Mouse (Mus musculus): ENCODE data around the gene Ppp1ca.
A peak's percentile ranks its signal among the peaks of the same experiment; 100 is the strongest.

Gene Ppp1ca

DNA sequence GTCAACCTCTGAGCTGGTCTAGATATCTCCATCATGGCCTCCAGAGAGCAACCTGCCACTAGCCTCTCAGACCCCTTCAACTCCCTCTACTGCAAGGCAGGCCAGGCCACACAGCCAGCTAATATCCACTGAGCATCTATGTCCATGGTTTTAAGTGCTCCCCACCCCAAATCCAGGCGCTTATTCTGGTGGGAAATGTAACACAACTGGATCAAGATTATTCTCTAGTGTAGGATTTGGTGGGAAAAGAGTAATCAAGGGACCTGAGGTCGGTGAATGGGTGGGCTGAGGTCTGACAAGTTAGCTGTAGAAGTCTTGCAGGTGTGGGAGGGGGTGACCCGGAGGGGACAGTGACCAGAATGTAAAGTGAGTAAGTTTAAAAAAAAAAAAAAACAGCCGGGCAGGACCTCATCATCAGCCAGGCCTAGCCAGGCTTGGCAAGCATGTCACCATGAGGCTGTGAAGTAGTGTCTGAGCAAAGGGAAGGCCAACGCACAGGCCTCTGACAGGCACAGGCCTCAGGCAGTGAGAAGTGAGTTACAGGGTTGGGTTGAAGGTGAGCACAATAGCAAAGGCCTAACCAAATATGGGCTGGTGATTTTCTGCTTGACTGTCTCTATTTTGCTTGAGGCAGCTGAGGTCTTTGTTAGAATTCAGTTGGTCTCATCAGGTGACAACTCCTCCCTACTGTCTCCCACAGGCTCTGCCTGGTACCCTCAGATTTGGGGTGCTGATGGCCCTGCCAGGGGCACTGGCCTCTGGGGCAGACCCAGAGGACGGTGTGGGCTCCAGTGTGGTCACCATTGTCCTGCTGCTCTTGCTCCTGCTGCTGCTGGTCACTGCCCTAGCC is 36.4 kb upstream of the Ppp1ca start:
- no peak for DNase-seq (ENCODE audit: low read depth)

DNA sequence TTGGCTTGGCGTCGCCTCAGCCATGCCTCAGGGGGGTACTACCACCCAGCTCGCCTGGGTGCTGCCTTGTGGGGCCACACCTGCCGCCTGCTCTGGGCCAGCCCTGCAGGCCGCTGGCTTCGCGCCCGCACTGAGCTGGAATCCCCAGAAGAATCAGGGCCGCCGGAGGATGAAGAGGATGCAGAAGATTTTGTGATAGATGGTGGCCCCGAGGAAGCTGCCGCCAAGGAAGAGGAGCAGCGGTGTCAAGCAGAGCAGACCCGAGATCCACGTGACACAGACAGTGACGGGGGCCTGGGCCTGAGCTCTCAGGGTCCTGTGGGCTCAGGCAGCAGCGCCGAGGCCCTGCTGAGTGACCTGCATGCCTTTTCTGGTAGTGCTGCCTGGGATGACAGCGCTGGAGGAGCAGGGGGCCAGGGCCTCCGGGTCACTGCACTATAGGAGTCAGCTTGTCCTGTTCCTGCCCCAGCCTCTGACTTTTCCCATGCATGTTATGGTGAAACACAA is 35.7 kb upstream of the Ppp1ca start:
- no peak for DNase-seq (ENCODE audit: low read depth)

DNA sequence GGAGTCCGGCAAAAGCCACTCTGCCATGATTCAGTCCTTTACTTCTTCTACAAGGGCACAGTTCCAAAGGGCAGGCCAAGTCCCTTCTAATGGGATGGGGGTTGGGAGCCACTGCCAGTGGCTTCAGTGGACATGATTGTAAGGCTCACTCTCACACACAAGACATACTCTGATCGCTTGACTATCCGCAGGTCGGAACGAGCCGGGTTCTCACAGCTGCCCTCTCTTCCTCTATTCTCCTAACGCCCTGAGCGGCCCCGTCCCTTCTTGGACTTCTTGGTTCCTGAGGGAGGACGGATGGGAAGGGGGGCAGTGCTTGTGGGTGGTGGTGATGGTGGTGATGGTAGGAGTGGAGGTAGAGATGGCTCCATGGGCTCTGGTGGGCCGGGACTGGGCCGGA is 35.1 kb upstream of the Ppp1ca start:
- DNase-seq (ENCODE audit: low read depth): no peak

DNA sequence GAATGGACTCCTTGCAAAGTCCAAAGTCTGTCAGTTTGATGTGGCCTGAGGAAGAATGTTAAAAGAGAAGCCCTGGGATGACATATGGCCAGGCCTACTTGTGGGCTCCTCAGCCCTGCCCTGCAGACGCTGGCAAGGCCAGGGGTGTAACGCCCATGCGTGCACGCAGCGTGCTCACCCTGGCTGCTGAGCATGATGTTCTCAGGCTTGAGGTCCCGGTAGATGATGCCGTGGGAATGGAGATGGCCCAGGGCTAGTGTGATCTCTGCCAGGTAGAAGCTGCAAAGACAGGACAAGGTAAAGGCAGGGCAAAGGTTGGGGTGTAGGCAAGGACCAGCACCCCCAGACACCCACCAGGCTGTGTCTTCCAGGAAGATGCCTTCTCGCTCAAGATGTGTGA is 32.8 kb upstream of the Ppp1ca start:
- no peak for DNase-seq (ENCODE audit: low read depth)

DNA sequence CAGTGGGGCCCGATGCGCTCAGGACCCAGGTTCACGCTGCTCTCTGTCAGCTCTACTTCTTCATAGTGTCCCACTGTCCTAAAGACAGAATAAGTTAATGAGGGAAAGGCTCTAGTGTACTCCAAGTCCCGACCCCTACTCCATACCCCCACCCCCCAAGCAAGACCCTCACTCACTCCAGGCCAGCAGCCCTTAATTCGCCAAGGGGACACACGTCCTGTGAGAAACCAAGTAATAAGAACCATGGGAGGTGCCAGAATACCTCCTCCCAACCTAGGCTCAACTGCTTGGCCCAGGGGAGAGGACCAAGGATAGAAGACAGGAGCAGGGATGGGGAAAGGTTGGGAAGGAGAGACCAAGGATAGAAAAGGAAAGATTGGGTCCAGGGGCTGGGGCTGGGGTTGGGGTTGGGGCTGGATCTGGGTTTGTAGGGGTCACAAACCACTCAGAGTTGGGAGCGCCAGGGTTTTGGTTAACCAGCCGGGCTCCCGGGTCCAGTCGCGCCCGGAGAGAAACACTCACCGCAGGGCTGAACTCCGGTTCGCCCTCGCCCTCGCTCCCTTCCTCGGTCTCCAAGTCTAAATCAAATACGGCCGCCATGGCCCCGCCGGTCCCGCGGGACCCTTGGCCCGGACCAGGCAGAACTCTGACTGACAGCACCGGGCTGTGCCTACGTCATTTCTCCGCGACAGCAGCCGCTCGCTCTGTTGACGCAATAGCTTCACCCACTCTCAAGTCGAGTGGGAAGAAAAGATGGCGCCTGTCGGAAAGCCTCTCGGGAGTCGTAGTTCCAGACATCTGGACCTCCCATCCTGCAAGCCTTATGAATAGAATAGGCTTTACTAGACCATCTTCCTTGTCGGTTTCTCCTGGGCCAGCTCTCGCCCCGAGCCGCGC is 29.0 kb upstream of the Ppp1ca start, which contains the start of gene Rps6kb2:
Gene Rps6kb2 (minus strand): TSS at position 709 of the 897 bp plus-strand sequence.
- peak; percentile 99 for DNase-seq (ENCODE audit: low read depth)

DNA sequence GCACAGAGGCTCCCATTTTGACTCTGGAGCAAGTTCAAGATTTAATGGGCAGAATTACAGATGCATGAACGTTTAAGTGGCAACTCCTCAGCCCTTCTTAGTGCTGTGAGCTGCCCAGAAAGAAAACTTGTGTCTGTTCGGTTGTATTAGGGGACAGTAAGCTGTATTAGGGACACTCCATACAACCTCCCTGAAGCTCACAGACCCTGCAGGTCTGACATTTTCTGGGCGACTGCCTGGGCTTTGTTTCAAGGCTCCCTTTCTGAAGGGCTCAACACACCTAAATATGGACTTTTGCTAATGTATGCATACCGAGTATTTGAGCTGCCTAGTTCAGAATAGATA is 28.4 kb upstream of the Ppp1ca start:
- DNase-seq (ENCODE audit: low read depth): no peak

DNA sequence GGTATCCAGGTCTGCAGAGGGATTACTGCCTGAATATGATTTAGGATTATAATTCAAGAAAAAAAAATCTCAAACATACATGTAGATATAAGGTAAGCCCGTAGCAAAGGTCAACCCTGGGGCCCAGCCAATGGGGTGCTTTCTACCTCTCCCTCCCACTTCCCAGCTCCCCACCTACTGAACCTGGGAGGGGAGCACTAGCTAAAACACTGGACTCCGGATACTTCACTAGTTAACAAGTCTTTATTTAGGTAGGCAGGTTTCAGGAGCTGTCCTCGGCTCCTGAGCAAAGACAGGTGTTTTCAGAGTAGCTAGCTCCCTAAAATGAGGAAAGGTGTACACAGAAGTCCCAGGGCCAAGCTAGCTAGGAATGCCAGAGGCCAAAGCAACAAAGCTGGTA is 27.8 kb upstream of the Ppp1ca start:
- DNase-seq (ENCODE audit: low read depth): no peak

DNA sequence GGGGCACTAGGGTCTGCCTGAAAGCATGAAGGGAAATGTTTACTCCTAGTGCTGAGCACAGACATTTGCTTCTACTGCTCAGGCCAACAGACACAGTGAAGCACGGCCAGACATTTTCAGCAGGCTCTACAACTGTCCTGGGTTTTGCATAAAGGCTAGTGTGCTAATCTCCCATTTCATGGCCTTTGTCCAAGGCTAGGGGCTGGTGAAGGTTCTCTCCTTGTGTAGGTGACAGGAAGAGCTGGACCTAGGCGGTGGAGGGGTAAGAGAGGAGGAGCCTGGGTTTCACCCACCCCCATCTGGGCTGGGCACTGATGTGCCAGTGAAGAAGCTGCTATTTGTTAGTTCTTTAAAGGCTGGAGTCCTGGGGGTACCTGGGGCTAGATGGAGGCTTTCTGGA is 27.1 kb upstream of the Ppp1ca start:
- DNase-seq (ENCODE audit: low read depth): no peak

DNA sequence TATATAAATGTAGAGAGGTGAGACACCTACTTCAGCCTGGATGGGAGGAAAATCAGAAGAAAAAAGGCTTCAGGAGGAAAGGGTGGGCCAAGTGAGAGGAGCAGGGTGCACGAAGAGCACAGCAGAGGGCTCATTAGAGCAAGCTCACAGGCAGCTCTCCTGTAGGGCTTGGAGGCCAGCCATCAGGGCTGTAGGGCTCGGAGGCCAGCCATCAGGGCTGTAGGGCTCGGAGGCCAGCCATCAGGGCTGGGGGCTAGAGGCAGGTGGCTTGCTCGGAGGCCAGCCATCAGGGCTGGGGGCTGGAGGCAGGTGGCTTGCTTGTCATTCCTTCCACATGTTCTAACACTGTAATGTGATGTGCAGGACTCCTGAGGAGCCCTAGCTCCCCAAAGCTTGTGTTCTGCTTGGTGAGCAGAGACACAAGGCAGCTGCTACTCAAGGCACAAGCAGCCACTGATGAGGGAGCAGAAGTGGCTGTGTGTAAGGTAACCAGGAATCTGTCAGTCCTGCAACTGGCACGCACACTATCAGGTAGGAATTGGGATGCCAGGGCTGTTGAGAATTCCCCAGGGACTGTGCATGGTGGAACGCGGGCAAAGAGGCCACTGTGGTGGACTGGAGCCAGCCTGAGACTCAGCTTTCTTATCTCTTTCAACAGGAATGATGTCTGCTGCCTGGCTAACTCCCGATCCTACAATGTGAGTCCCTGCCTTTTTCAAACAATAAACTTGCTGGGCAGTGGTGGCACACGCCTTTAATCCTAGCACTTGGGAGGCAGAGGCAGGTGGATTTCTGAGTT is 25.0 kb upstream of the Ppp1ca start:
- DNase-seq (ENCODE audit: low read depth): no peak

DNA sequence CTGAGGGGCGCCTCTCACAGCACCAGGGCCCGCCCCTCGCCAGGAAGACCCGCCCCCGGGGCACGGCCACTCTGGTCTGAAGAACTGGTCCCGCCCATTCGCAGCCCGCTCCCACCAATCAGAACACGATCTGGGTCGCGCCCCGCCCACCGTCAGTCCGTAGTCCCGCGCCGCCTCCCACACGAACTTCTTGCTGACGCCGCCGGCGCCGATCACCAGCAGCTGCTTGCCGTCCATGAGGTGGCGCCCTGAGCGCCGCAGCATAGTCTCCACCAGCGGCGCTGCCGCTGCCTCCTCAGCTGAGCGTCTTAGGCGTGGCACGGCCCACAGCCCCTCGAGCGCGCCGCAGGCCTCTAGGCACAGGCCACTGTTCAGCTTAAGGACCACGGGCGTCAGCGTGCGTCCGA is 22.5 kb upstream of the Ppp1ca start:
- peak; percentile 100 for DNase-seq (ENCODE audit: low read depth)

DNA sequence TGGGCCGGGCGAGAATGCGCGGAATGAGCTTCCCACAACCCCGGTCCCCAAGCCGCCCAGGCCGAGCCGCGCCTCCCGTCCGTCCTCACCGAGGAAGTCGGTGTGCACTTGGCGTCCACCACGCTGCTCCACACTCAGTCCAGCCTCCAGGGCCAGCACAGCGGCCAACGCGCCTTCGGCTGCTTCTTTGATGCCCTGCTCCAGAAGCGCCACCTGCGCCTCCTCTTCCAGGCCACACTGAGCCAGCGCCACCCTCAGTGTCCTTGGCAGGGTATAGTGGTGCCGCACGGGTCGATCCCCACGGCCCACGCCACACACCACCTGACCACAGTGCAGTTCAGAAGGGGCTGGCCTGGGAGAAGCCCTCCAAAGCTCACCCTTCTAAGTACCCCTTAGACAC is 22.1 kb upstream of the Ppp1ca start:
- DNase-seq (ENCODE audit: low read depth): no peak

DNA sequence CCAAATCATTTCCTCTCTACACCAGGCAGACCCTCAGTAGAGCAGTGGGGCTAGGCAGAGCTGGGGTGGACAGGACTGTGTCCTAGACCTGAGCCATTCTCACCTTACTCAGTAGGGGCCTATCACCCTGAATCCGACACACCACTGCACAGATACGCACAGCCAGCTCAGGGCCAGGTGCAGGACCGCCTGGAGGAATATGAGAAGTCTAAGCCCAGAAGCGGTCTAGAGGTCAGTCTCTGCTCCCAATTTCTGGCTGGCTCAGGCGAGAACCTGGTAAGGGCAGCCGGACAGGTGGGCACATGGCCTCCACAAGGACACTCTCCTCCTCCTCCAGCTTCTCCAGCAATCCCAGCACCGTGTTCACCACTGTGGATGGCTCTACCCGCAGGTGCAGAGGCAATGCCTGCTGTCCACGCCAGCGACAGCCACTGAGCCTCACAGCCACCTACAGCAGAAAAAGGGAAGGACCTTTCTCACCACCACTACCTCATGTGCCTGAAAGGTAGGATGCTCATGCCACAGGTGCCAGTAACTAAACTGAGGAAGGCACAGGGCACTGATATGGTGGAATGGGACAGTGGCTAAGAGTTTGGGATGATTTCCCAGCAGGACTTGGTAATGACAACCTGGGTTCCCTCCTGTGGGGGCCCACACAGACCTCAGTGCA is 21.0 kb upstream of the Ppp1ca start:
- no peak for DNase-seq (ENCODE audit: low read depth)

DNA sequence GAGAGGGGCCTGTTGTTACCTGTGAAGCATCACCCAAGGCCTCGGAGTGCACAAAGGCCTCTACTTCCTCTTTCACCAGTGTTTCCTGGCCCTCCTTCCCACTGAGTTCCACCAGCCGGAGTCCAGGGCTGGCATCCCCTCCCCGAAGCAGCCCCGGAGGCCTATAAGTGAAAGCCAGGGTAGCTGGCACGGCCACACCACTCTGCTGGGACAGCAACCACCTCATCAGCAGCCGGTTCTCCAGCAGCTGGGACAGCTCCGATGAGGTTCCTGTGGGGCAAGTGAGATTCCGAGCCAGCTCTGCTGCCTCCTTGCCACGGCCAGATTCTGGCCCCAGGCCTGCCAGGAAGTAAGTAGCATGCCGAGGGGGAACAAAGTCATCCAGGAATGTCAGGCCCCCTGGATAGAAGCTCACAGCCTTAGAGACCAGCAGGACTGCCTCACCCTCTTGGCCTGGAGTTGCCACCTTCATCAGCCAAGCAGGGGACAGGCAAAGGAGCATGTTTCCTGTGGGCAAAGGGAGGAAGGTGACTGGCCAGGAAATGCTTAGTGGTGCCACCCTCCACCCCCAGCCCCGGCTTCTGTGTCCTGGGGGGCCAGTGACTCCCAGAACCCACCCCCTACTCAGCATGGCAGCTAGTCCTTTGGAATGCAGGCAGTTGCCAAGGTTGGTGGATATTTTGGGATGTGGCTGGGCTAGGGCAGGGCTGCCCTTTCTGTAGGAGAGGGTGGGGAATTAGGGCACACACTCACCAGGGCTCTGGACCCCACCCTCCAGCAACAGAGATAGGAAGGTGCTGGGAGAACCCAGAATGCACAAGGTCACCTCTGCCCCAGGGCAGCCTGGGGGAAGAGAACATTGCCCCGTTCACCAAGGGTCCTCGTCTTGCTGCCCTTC is 20.2 kb upstream of the Ppp1ca start:
- peak; percentile 53 for DNase-seq (ENCODE audit: low read depth)

DNA sequence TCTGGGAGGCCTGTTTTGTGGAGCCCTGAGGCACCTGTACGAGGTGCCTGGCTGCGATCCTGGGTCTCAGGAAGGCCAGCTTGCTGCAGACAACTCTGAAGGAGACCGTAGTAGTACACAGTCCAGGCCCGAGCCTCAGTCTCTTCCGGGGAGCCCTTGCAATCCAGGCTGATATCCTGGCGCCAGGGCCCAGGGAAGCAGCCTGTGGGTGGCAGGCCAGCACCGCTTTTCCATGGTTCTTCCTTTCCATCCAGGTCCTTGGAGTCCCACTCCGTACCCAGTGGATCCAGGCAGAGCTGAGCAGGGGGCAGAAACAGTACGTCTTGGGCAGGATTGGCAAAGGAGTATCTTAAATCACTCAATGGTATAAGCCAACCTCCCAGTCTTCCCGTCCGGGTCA is 18.9 kb upstream of the Ppp1ca start:
- DNase-seq (ENCODE audit: low read depth): no peak

DNA sequence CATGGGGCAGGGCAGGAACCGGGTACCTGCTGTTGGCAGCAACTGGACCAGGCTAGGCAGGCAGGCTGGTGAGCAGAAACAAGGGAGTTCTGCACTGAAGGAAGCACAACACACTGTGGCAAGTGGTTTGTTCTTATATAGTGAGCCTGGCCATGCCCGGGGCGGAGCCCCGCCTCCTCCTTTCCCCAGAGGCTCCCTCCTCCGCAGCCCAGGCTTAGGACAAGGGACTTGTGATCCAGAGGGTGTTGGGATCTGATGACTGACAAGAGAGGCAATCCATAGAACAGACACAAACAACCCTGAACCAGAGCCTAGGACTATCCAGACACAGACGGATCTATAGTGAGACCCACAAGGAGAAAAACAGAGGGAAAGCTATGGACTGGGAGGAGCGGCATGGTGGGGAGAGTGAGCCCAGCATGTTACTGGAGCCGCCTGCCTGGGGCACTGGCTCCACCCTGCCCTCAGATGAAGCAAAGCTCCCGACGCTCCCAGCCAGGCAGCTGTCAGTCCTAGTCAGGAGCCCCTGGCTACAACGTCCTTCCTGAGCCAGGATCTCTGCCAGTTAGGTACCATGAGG is 16.4 kb upstream of the Ppp1ca start, which contains the start of gene Carns1:
Gene Carns1 (minus strand): TSS at position 112 of the 580 bp plus-strand sequence.
- peak; percentile 57 for DNase-seq (ENCODE audit: low read depth)

DNA sequence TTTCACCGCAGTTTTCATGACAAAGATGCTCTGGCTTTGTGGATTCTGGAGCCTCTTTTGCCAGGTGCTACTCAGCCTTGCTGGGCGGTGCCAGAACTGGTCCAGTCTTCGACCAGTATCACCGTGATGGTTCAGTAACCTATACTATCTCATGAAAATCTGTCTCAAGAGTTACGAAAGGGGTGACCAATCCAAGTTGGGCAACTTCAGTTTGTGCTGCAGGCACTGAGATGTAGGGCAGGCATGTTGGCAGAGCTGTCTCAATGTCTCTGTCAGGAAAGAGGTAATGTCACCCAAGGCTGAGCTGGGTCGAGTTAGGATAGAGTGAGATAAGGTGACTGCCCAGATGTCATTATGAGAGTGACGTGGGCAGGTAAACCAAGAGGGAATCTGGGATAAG is 11.5 kb upstream of the Ppp1ca start:
- no peak for DNase-seq (ENCODE audit: low read depth)

DNA sequence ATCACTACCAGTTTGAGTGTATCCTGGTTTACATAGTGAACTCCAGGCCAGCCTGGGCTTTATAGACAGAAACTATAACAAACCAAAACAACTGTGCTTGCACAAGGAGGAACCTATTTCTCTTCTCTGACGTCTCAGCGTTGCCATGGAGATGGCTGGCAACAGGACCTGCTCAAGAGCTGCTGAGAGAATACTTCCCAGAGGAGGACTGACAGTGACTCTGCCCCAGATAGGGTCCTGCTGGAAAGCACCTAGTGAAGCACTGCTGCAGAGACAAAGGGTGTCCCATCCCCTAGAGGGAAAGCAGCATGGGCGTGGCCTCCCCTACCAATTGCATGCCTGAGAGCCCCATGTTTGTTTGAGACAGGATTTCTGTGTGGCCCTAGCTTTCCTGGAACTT is 10.0 kb upstream of the Ppp1ca start:
- DNase-seq (ENCODE audit: low read depth): peak; percentile 83

DNA sequence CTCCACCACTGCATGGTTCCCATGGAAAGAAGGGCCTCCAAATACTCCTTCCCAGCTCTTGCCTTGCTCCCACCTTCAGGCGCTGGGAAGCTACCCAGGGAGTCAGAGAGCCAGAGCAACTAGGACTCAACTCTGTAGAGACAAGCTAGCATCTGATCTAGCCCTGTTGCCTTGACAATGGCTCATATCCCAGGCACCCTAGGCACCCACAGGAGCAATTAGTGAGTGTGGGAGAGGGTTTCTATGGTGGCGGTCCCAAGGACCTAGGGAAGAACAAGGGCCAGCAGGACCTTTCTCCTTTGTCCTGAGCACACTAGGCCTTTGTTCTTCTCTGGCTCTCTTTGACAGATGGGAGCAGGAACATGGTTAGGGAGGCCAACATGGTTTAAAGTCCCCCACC is 8.2 kb upstream of the Ppp1ca start:
- no peak for DNase-seq (ENCODE audit: low read depth)

DNA sequence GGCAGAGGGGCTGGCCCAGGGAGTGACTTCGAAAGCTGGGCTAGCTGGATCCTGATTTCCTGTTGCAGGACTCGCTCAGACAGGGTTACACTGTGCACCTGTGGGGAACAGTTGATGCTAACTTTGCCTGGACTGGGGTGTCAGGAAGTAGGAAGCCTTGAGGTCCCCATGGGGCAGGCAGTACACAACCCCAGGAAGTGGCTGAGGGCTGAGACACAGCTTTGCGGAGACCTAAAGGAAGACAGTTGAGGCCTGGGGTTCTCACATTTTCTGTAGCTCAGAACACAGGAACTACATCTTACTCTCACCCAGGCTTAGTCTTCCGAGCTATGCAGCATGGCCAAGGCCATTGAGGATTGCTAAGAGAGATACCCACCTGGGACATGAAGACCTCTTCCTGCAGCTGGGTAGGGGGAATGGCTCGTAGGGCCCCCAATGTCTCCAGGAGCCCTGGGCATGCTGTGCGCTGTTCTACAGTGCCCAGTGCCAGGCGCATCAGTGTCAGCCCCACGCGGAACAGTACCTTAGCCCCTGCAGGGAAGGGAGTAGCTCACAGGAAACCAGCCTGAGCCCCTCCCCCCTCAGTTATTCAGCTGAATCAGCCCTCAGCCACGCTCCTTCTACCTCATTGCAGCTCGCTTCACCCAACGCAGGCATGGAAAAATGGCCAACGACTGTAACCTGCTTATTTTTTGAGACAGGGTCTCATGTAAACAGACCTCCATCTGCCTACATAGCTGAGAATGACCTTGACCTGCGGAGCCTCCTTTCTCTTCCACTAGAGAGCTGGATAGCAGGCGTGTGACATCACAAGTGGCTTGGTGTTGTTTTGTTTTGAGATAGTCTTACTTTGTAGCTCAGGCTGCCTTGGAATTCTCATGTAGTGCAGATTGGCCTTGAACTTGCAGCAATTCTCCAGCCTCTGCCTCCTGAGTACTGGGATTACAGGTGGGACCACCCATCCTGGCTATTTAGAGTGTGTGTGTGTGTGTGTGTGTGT is 6.6 kb upstream of the Ppp1ca start:
- no peak for DNase-seq (ENCODE audit: low read depth)

All from NIH3T3 (cell line).